Mouse (Mus musculus): ENCODE results near the gene Cd247.

Gene Cd247

GRCm38 (mm10) chr1:165816391-165816790 lies 27.9 kb downstream of the Cd247 start:
- Histone ChIP-seq H3K4me1 (replicated peaks; ENCODE audit: low read depth, low read length) (peaks cover 18% of the 10 kb centered on the region), H3K9me3 (ENCODE audit: low read length) (no peaks in the 10 kb centered on the region), H3K4me3 (replicated peaks; ENCODE audit: low read length) (no peak overlapping the region), H3K27me3 (ENCODE audit: insufficient read depth, low read length) (peaks cover 67% of the 10 kb centered on the region), H3K36me3 (ENCODE audit: insufficient read depth, low read length) (no peaks in the 10 kb centered on the region)
- TF ChIP-seq CTCF (conservative IDR thresholded peaks at IDR 0.05; ENCODE audit: low read length) (no peak), POU5F1 (IDR thresholded peaks at IDR 0.05; ENCODE audit: borderline replicate concordance, low read length) (no peak), NANOG (IDR thresholded peaks at IDR 0.05; ENCODE audit: borderline replicate concordance, low read length) (no peak)

DNA sequence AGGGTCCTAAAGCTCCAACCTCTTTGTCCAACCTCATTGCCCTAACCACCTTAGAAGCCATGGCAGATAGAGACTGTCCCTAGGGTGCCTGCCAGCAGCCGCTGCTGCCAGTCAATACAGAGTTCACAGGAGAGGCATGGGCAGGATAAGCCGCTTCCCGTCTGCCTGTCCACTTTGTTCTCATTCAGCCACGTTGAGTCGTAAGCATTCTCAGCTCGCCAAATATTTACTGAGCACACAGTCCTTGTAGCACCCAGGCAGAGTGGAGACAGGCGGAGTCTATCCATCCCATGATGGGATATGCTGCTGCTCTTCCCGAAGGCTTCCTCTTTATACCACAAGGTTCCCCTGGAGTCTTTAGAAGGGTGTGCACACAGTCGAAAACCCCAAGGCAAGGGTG lies 28.8 kb downstream of the Cd247 start:
- H3K9me3 ChIP-seq (ENCODE audit: low read length): no peaks in the 10 kb centered on the region
- no peak overlapping the region for H3K4me3 ChIP-seq (replicated peaks; ENCODE audit: low read length)
- TF ChIP-seq CTCF (conservative IDR thresholded peaks at IDR 0.05; ENCODE audit: low read length) (no peak), POU5F1 (IDR thresholded peaks at IDR 0.05; ENCODE audit: borderline replicate concordance, low read length) (no peak), NANOG (IDR thresholded peaks at IDR 0.05; ENCODE audit: borderline replicate concordance, low read length) (no peak)
- H3K36me3 ChIP-seq (ENCODE audit: insufficient read depth, low read length): no peaks in the 10 kb centered on the region
- peaks cover 60% of the 10 kb centered on the region for H3K27me3 ChIP-seq (ENCODE audit: insufficient read depth, low read length)
- peaks cover 18% of the 10 kb centered on the region for H3K4me1 ChIP-seq (replicated peaks; ENCODE audit: low read depth, low read length)

DNA sequence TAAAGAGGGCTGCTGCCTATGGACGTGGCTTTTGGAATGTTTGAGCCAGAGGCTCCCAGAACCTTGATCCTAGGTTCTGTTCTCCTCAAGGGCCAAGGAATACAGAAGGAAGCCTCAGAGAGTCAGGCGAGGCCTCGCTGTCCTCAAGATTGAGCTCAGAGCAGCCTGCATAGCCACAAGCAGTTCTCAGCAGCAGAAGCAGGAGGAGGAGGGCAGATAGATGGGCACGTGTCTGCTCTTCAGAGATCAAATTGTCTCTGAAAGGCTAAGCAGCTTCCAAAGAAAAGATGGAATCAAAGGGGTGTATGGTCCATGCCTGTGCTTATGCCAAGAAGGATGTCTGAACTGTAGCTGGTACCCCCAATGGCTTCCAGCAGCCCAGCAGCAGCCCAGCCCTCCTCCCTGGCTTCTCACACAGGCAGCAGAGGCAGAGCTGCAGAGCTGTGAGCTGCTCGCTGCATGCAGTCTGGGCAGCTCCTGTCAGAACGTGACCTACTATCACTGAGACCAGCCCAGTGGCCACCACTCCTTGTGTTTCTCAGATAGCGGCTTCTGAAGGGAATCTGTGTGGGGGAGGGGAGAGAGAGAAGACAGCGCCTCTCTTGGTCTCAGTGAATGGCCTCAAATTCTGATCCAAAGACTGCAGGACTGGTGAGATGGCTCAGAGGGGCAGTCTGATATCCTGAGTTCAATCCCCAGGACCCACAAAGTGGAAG lies 29.8 kb downstream of the Cd247 start:
- TF ChIP-seq POU5F1 (IDR thresholded peaks at IDR 0.05; ENCODE audit: borderline replicate concordance, low read length): no peak
- no peaks in the 10 kb centered on the region for H3K36me3 ChIP-seq (ENCODE audit: insufficient read depth, low read length)
- H3K4me3 ChIP-seq (replicated peaks; ENCODE audit: low read length): no peak overlapping the region
- no peaks in the 10 kb centered on the region for H3K9me3 ChIP-seq (ENCODE audit: low read length)
- peaks cover 54% of the 10 kb centered on the region for H3K27me3 ChIP-seq (ENCODE audit: insufficient read depth, low read length)
- peaks cover 18% of the 10 kb centered on the region for H3K4me1 ChIP-seq (replicated peaks; ENCODE audit: low read depth, low read length)

- Histone ChIP-seq H3K36me3 (ENCODE audit: insufficient read depth, low read length) (no peaks in the 10 kb centered on the region), H3K27me3 (ENCODE audit: insufficient read depth, low read length) (peaks cover 48% of the 10 kb centered on the region), H3K9me3 (ENCODE audit: low read length) (no peaks in the 10 kb centered on the region), H3K4me3 (replicated peaks; ENCODE audit: low read length) (no peak overlapping the region), H3K4me1 (replicated peaks; ENCODE audit: low read depth, low read length) (peaks cover 14% of the 10 kb centered on the region)
- TF ChIP-seq NANOG (IDR thresholded peaks at IDR 0.05; ENCODE audit: borderline replicate concordance, low read length) (no peak), CTCF (conservative IDR thresholded peaks at IDR 0.05; ENCODE audit: low read length) (no peak), POU5F1 (IDR thresholded peaks at IDR 0.05; ENCODE audit: borderline replicate concordance, low read length) (no peak)
These were observed 30.7 kb downstream of the Cd247 start for GRCm38 (mm10) chr1:165819147-165819546.

- H3K4me3 ChIP-seq (replicated peaks; ENCODE audit: low read length): no peak overlapping the region
- H3K27me3 ChIP-seq (ENCODE audit: insufficient read depth, low read length): peaks cover 25% of the 10 kb centered on the region
- no peaks in the 10 kb centered on the region for H3K4me1 ChIP-seq (replicated peaks; ENCODE audit: low read depth, low read length)
- TF ChIP-seq CTCF (conservative IDR thresholded peaks at IDR 0.05; ENCODE audit: low read length): no peak
- no peak for TF ChIP-seq POU5F1 (IDR thresholded peaks at IDR 0.05; ENCODE audit: borderline replicate concordance, low read length)
- TF ChIP-seq NANOG (IDR thresholded peaks at IDR 0.05; ENCODE audit: borderline replicate concordance, low read length): no peak
- H3K36me3 ChIP-seq (ENCODE audit: insufficient read depth, low read length): no peaks in the 10 kb centered on the region
- H3K9me3 ChIP-seq (ENCODE audit: low read length): no peaks in the 10 kb centered on the region
These were observed 33.5 kb downstream of the Cd247 start for GRCm38 (mm10) chr1:165822031-165822430.

GRCm38 (mm10) chr1:165828173-165828572 lies 39.7 kb downstream of the Cd247 start:
- H3K36me3 ChIP-seq (ENCODE audit: insufficient read depth, low read length): no peaks in the 10 kb centered on the region
- TF ChIP-seq NANOG (IDR thresholded peaks at IDR 0.05; ENCODE audit: borderline replicate concordance, low read length): no peak
- TF ChIP-seq CTCF (conservative IDR thresholded peaks at IDR 0.05; ENCODE audit: low read length): no peak
- no peak for TF ChIP-seq POU5F1 (IDR thresholded peaks at IDR 0.05; ENCODE audit: borderline replicate concordance, low read length)
- H3K27me3 ChIP-seq (ENCODE audit: insufficient read depth, low read length): peaks cover 12% of the 10 kb centered on the region; the same call in 1 of the 2 replicates
- H3K4me3 ChIP-seq (replicated peaks; ENCODE audit: low read length): no peak overlapping the region
- no peaks in the 10 kb centered on the region for H3K9me3 ChIP-seq (ENCODE audit: low read length)
- no peaks in the 10 kb centered on the region for H3K4me1 ChIP-seq (replicated peaks; ENCODE audit: low read depth, low read length)

DNA sequence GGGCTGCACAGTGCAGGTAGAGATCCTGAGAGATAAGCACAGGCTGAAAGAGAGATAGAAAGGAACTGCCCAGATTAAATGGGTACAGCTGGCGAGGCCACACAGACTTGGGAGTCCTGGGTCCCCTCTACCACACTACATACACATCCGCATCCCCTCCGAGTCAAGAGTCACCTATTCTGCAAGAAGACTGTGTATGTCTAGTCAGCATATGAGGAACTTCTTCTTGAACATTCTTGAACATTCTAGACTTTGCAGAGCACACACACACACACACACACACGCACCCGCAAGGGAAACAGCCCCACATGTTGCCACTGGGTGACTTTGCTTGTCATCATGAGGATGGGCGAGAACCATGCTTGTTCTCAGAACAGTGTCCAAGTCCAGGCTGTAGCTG lies 40.1 kb downstream of the Cd247 start:
- H3K4me3 ChIP-seq (replicated peaks; ENCODE audit: low read length): no peak overlapping the region
- no peaks in the 10 kb centered on the region for H3K9me3 ChIP-seq (ENCODE audit: low read length)
- H3K36me3 ChIP-seq (ENCODE audit: insufficient read depth, low read length): no peaks in the 10 kb centered on the region
- H3K27me3 ChIP-seq (ENCODE audit: insufficient read depth, low read length): peaks cover 13% of the 10 kb centered on the region; the same call in 1 of the 2 replicates
- TF ChIP-seq POU5F1 (IDR thresholded peaks at IDR 0.05; ENCODE audit: borderline replicate concordance, low read length): no peak
- TF ChIP-seq NANOG (IDR thresholded peaks at IDR 0.05; ENCODE audit: borderline replicate concordance, low read length): no peak
- no peak for TF ChIP-seq CTCF (conservative IDR thresholded peaks at IDR 0.05; ENCODE audit: low read length)
- no peaks in the 10 kb centered on the region for H3K4me1 ChIP-seq (replicated peaks; ENCODE audit: low read depth, low read length)

- TF ChIP-seq CTCF (conservative IDR thresholded peaks at IDR 0.05; ENCODE audit: low read length) (no peak), POU5F1 (IDR thresholded peaks at IDR 0.05; ENCODE audit: borderline replicate concordance, low read length) (no peak), NANOG (IDR thresholded peaks at IDR 0.05; ENCODE audit: borderline replicate concordance, low read length) (no peak)
- no peak overlapping the region for H3K4me3 ChIP-seq (replicated peaks; ENCODE audit: low read length)
- H3K9me3 ChIP-seq (ENCODE audit: low read length): no peaks in the 10 kb centered on the region
- H3K4me1 ChIP-seq (replicated peaks; ENCODE audit: low read depth, low read length): peaks cover 8% of the 10 kb centered on the region
- peaks cover 13% of the 10 kb centered on the region; the same call in 1 of the 2 replicates for H3K27me3 ChIP-seq (ENCODE audit: insufficient read depth, low read length)
- no peaks in the 10 kb centered on the region for H3K36me3 ChIP-seq (ENCODE audit: insufficient read depth, low read length)
These were observed 41.4 kb downstream of the Cd247 start for GRCm38 (mm10) chr1:165829890-165830289.

GRCm38 (mm10) chr1:165833244-165833643 lies 44.8 kb downstream of the Cd247 start:
- peaks cover 38% of the 10 kb centered on the region for H3K27me3 ChIP-seq (ENCODE audit: insufficient read depth, low read length)
- H3K4me3 ChIP-seq (replicated peaks; ENCODE audit: low read length): no peak overlapping the region
- TF ChIP-seq NANOG (IDR thresholded peaks at IDR 0.05; ENCODE audit: borderline replicate concordance, low read length): no peak
- TF ChIP-seq POU5F1 (IDR thresholded peaks at IDR 0.05; ENCODE audit: borderline replicate concordance, low read length): no peak
- no peak for TF ChIP-seq CTCF (conservative IDR thresholded peaks at IDR 0.05; ENCODE audit: low read length)
- H3K4me1 ChIP-seq (replicated peaks; ENCODE audit: low read depth, low read length): peaks cover 8% of the 10 kb centered on the region
- H3K9me3 ChIP-seq (ENCODE audit: low read length): no peaks in the 10 kb centered on the region
- no peaks in the 10 kb centered on the region for H3K36me3 ChIP-seq (ENCODE audit: insufficient read depth, low read length)
